Mouse (Mus musculus) embryonic facial prominence, embryonic 11.5 days (tissue): Measurements from ENCODE around the gene Hectd4. TPM values are rescaled to one million over a fixed set of nuclear protein-coding genes. Genes with fewer than 3 reads are reported as not detected.

Source experiments
- ATAC-seq: fragments of 200-750 bp; cut with Nextera tagmentation; replicated peaks from 2 replicates; pipeline ENCODE4 v1.8.0; 2017; ENCODE audit warnings: low read depth; ENCODE audit not compliant: insufficient number of reproducible peaks, low FRiP score, low TSS enrichment
- DNase-seq: peaks from one replicate; pipeline ENCODE4 v3.0.0-alpha.2; 2015; ENCODE audit warnings: low spot score
- H3K27ac ChIP-seq: fragments of 300-500 bp; sonication (generic); replicated peaks from 2 replicates; pipeline ENCODE4 v1.5.1; 2014; ENCODE audit warnings: mild to moderate bottlenecking, low read depth, low read length, control low read depth
- H3K27me3 ChIP-seq: fragments of 300-500 bp; sonication (generic); 2 replicates; pipeline ENCODE4 v1.6.1; 2014; ENCODE audit warnings: mild to moderate bottlenecking, low read length, moderate library complexity, mixed read lengths; ENCODE audit not compliant: control insufficient read depth, insufficient read depth
- H3K36me3 ChIP-seq: fragments of 300-500 bp; sonication (generic); replicated peaks from 2 replicates; pipeline ENCODE4 v1.6.1; 2014; ENCODE audit warnings: low read depth, mild to moderate bottlenecking, low read length, moderate library complexity, mixed read lengths; ENCODE audit not compliant: control insufficient read depth, insufficient read depth
- H3K4me1 ChIP-seq: fragments of 300-500 bp; sonication (generic); 2 replicates; pipeline ENCODE4 v1.6.1; 2014; ENCODE audit warnings: low read length, mixed read lengths; ENCODE audit not compliant: control insufficient read depth, insufficient read depth
- H3K4me2 ChIP-seq: fragments of 300-500 bp; sonication (generic); 2 replicates; pipeline ENCODE4 v1.6.1; 2014; ENCODE audit warnings: low read depth, mild to moderate bottlenecking, control low read depth, low read length, moderate library complexity
- H3K4me3 ChIP-seq: fragments of 300-500 bp; sonication (generic); 2 replicates; pipeline ENCODE4 v1.5.1; 2014; ENCODE audit warnings: low read depth, low read length, control low read depth
- H3K9ac ChIP-seq: fragments of 300-500 bp; sonication (generic); replicated peaks from 2 replicates; pipeline ENCODE4 v1.6.1; 2014; ENCODE audit warnings: mild to moderate bottlenecking, control low read depth, low read length
- H3K9me3 ChIP-seq: fragments of 300-500 bp; sonication (generic); replicated peaks from 2 replicates; pipeline ENCODE4 v1.6.1; 2016; ENCODE audit warnings: mild to moderate bottlenecking, low read length, inconsistent platforms, mixed read lengths; ENCODE audit not compliant: control insufficient read depth
- WGBS: fragments of 180-500 bp; shearing (Covaris S2); extraction: QIAGEN DNeasy Blood & Tissue Kit; methylation state at CpG from one replicate; pipeline ENCODE4 v1.1.7; 2014; 5-methylcytosine and 5-hydroxymethylcytosine counted together
- polyA plus RNA-seq: library from polyadenylated mRNA; unstranded; fragments of >200 nt; fragmentation: Nextera tagmentation; extraction: Ambion mirVana; gene quantifications from 2 replicates; pipeline ENCODE4 v1.2.1, GENCODE M21; 2014

Gene Hectd4
- polyA plus RNA-seq, 1 experiment from 2014 or later, result 5.7 TPM

DNA sequence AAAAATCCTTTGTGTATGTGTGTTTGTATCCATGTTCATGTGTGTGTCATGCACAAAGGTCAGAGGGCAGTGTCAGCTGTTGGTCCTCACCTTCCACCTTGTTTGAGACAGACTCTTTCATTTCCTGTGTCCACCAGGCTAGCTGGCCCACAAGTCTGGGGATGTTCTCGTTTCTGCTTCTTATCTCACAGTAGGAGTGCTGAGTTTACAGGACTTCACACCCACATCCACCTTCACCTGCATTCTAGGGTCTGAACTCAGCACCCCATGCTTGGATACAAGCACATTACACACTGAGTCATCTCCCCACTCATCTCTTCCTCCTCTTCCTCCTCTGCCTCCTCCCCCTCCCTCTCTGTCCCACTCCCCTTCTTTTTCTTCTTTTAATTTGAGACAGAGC lies 22.2 kb downstream of the Hectd4 start:
- Histone ChIP-seq H3K4me3 (no peak overlapping the region), H3K36me3 (no peaks in the 10 kb centered on the region), H3K27ac (no peak overlapping the region), H3K27me3 (no peaks in the 10 kb centered on the region), H3K9ac (no peak overlapping the region), H3K9me3 (no peaks in the 10 kb centered on the region), H3K4me1 (no peaks in the 10 kb centered on the region), H3K4me2 (no peak overlapping the region)
- ATAC-seq (no peak), DNase-seq (no peak)
- 47% methylated on average over 1 of the region's 1 CpGs for WGBS

DNA sequence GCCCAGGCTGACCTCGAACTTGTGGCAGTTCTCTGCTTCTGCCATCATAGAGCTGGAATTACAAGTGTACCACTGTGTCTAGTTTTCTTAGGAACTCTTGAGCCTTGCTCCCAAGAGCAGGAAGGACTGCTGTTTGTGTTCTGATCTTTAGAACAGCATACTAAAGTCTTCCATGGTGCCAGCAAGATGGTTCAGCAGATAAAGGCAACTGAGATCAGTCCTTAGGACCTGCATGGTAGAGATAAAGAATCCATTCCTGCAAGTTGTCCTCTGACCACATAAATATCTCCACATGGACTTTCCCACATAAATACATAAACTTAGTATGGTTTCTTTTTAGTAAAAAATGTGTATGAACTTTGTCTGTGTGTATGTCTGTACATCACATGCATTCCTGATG lies 22.7 kb downstream of the Hectd4 start:
- no peak overlapping the region for H3K9ac ChIP-seq
- no peaks in the 10 kb centered on the region for H3K36me3 ChIP-seq
- H3K4me2 ChIP-seq, result no peak overlapping the region
- no peak overlapping the region for H3K4me3 ChIP-seq
- DNase-seq (no peak), ATAC-seq (no peak)
- 89% methylated on average over 1 of the region's 1 CpGs for WGBS
- H3K9me3 ChIP-seq, result no peaks in the 10 kb centered on the region
- H3K27ac ChIP-seq, result no peak overlapping the region
- H3K27me3 ChIP-seq, result no peaks in the 10 kb centered on the region
- H3K4me1 ChIP-seq, result no peaks in the 10 kb centered on the region

DNA sequence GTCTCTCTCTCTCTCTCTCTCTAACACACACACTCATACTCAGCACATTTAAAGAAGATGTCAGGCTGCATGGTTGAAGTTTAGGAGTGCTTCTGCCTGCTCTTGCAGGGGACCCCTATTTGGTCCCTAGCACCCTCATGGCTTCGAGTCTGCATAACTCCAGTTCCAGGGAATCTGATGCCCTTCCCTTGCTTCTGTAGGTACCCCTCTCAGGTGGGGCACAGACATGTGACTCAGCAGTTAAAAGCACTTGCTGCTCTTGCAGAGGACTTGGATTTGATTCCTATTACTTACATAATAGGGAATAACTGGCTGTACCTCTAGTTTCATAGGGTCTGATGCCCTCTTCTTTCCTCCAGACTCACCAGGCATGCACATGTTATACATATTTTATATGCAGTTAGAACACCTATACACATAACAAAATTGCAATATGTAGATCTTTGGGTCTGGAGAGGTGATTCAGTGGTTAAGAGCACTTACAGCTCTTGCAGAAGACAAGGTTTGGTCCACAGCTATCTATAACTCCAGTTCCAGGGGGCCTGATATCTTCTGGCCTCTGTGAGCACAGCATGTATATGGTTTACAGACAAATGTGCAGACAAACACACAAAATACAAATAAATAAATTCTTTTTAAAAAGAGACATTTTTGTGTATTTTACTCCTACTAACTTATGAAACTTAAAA lies 23.8 kb downstream of the Hectd4 start:
- Histone ChIP-seq H3K27me3 (no peaks in the 10 kb centered on the region), H3K36me3 (no peaks in the 10 kb centered on the region), H3K27ac (no peak overlapping the region), H3K4me1 (no peaks in the 10 kb centered on the region), H3K4me2 (no peak overlapping the region), H3K4me3 (no peak overlapping the region), H3K9me3 (no peaks in the 10 kb centered on the region), H3K9ac (no peak overlapping the region)
- DNase-seq (no peak), ATAC-seq (no peak)
- WGBS, result 83% methylated on average over 1 of the region's 1 CpGs

DNA sequence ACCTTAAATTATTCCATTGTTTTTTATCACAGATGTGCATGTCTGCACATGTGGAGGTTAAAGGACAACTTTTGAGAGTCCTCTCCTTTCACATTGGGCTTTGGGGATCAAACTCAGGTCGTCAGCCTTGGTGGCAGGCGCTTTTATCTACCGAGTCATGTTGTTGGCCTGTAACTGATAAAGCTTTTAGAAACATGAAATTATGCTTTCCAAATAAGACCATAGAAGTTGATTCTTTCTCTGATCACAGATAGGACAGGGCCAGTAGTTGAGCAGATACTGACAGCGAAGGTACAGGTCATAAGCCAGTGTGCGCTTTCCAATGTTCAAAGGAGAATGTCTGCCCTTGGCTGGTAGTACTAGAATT lies 24.3 kb downstream of the Hectd4 start:
- Histone ChIP-seq H3K9me3 (no peaks in the 10 kb centered on the region), H3K27me3 (no peaks in the 10 kb centered on the region), H3K4me1 (no peaks in the 10 kb centered on the region), H3K27ac (no peak overlapping the region), H3K4me3 (no peak overlapping the region), H3K36me3 (no peaks in the 10 kb centered on the region), H3K4me2 (no peak overlapping the region), H3K9ac (no peak overlapping the region)
- DNase-seq (no peak), ATAC-seq (no peak)
- 94% methylated on average over 5 of the region's 5 CpGs for WGBS

DNA sequence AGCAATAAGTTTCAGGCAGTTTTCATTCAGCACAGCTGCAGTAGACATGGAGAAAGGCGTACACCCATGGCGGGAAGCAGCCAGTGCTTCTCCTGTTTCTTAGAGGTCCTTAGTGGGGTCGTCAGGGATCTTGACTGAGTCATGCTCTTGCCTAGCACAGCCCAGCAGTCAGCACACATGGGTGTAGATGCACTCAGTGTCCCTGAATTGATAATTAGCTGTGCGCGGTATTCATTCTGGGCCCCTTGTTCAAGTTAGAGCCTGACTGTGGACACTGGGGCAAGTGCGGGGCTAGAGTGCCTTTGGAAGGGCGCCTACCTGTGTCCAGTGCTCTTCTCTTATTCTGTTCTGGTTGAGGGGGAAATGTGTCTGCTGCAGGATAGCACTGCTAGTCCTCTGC lies 25.2 kb downstream of the Hectd4 start:
- no peak for ATAC-seq
- H3K36me3 ChIP-seq, result no peaks in the 10 kb centered on the region
- H3K4me2 ChIP-seq, result no peak overlapping the region
- WGBS, result 85% methylated on average over 7 of the region's 7 CpGs
- no peak overlapping the region for H3K9ac ChIP-seq
- H3K4me3 ChIP-seq, result no peak overlapping the region
- no peak for DNase-seq
- no peaks in the 10 kb centered on the region for H3K9me3 ChIP-seq
- H3K27ac ChIP-seq, result no peak overlapping the region
- H3K4me1 ChIP-seq, result no peaks in the 10 kb centered on the region
- H3K27me3 ChIP-seq, result no peaks in the 10 kb centered on the region

DNA sequence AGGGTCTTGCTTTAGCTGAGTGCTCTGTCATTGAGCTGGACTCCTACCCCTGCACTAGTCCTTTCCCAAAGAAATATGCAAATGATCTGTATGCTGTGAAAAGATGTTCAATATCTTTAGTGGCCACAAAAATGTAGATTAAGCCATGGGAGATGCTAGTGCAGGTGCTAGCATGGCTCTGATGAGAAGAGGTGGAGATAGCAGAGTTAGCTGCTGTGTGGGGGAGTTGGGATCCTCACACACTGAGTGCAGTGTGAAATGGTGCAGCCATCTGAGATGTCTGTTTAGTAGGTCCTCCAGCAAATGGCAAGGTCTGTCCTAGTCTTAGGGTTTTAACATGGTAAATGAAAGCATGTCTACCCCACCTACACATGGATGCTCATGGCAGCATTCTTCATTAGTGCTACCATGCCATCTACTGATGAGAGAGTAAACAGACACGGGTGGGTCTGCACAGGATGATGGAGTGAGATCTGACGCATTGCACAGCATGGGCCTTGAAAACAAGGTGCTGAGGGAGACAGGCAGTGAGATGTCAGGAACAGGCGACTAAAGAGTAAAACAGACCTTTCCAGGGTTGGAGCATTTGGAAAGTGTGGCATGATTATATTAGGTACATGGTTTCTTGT lies 28.9 kb downstream of the Hectd4 start:
- H3K36me3 ChIP-seq, result peaks cover 1% of the 10 kb centered on the region; the same call in 1 of the 2 replicates
- H3K4me1 ChIP-seq, result no peaks in the 10 kb centered on the region
- no peak overlapping the region for H3K27ac ChIP-seq
- no peaks in the 10 kb centered on the region for H3K9me3 ChIP-seq
- H3K27me3 ChIP-seq, result no peaks in the 10 kb centered on the region
- H3K4me3 ChIP-seq, result no peak overlapping the region
- 83% methylated on average over 3 of the region's 3 CpGs for WGBS
- no peak for DNase-seq
- ATAC-seq, result no peak
- H3K9ac ChIP-seq, result no peak overlapping the region
- H3K4me2 ChIP-seq, result no peak overlapping the region

DNA sequence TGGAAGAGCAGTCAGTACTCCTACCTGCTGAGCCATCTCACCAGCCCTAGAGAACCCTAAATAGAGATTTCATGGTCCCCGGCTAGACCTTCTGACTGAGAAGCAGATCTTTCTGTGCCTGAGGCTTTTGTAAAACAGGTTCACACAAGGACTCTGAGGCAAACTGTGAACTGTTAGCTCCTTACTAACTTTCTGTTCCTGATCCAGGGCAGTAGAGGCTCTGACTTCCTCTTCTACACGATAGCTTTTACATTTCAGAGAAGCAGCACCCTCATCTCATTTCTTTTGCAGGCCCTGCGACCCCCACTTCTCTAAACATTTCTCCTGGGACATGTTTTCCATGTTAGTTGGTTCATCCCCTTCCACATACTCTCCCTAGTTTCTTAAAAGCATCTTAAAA lies 29.7 kb downstream of the Hectd4 start:
- DNase-seq, result no peak
- Histone ChIP-seq H3K27ac (no peak overlapping the region), H3K27me3 (no peaks in the 10 kb centered on the region), H3K9ac (no peak overlapping the region), H3K4me1 (no peaks in the 10 kb centered on the region), H3K9me3 (no peaks in the 10 kb centered on the region), H3K4me2 (no peak overlapping the region), H3K36me3 (peaks cover 3% of the 10 kb centered on the region; the same call in 1 of the 2 replicates), H3K4me3 (no peak overlapping the region)
- no peak for ATAC-seq
- 90% methylated on average over 3 of the region's 3 CpGs for WGBS

DNA sequence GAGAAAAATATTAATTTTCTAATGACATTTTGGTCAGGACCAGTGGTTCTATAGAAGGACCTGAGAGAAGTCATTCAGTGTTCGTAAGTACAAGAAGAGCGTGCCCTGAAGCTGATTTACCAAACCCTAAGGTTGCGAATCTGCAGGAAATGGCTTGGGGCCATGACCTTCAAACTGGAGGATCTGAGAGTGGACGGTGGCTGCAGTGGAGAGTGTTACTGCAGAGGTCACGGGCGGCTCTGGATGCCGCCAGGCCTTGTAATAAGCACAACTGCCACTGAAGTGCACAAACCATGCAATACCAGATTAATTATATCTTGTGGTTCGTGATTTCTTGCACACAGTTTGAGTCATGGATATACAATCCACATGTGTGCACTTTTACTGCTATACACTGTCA lies 31.8 kb downstream of the Hectd4 start:
- H3K27ac ChIP-seq, result no peak overlapping the region

More for the DNA sequence above, 31.8 kb downstream of the Hectd4 start:
- DNase-seq (no peak), ATAC-seq (no peak)
- Histone ChIP-seq H3K4me1 (no peaks in the 10 kb centered on the region), H3K4me2 (no peak overlapping the region), H3K9ac (no peak overlapping the region), H3K36me3 (peaks cover 3% of the 10 kb centered on the region; the same call in 1 of the 2 replicates), H3K4me3 (no peak overlapping the region), H3K27me3 (no peaks in the 10 kb centered on the region), H3K9me3 (no peaks in the 10 kb centered on the region)
- 57% methylated on average over 8 of the region's 8 CpGs for WGBS
